Mouse (Mus musculus) urinary bladder, postnatal 4 days (tissue): ENCODE data around the gene Gm49366.
"Not testable (repeated sequence)": the region's sequence is repeated elsewhere in the genome, so short reads cannot be mapped to it uniquely, and the experiment has no call there.

Source experiments
- DNase-seq, 2 experiments: peaks; one replicate each; pipeline ENCODE4 v3.0.0; 2021 to 2022; ENCODE audit warnings: low spot score in 2 of 2

The Gm49366 gene

GRCm38 (mm10) chr12:84083842-84084241 lies 45.1 kb downstream of the Gm49366 start:
- no peak for DNase-seq

- no peak for DNase-seq
Measured at GRCm38 (mm10) chr12:84084581-84084980, 45.8 kb downstream of the Gm49366 start.

DNA sequence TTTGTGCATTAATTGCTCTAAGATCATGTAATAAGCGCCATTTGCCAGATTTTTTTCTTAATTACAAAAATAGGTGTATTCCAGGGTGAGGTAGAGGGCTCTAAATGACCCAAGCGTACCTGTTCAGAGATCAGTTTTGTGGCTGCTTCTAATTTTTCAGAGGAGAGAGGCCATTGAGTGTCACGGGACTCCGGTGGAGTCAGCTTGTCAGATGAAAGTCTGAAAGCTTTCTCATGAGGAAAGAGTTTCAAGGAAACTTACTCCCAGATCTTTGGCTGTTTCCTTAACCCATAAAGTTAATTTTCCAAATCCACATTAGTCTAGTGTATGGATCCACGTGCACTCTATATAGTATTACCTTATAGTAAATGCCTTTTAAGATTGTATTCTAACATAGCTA lies 55.9 kb downstream of the Gm49366 start:
- DNase-seq: not testable (repeated sequence)

- DNase-seq: no peak
Measured at GRCm38 (mm10) chr12:84099605-84100004, 60.9 kb downstream of the Gm49366 start.

DNA sequence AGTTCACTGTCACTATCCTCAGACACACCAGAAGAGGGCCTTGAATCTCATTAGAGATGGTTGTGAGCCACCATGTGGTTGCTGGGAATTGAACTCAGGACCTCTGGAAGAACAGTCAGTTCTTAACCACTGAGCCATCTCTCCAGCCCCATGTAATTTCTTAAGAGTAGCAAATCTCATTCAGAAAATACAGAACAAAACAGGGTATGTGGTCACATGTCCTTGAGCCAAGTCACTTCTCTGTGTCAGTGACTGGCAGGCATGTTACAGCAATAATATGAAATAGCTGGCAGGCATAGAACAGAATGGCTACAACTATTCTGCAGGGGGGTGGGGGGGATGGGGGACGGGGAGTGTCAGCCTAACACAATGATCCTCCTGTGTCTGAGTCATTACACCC lies 61.3 kb downstream of the Gm49366 start:
- DNase-seq: no peak

DNA sequence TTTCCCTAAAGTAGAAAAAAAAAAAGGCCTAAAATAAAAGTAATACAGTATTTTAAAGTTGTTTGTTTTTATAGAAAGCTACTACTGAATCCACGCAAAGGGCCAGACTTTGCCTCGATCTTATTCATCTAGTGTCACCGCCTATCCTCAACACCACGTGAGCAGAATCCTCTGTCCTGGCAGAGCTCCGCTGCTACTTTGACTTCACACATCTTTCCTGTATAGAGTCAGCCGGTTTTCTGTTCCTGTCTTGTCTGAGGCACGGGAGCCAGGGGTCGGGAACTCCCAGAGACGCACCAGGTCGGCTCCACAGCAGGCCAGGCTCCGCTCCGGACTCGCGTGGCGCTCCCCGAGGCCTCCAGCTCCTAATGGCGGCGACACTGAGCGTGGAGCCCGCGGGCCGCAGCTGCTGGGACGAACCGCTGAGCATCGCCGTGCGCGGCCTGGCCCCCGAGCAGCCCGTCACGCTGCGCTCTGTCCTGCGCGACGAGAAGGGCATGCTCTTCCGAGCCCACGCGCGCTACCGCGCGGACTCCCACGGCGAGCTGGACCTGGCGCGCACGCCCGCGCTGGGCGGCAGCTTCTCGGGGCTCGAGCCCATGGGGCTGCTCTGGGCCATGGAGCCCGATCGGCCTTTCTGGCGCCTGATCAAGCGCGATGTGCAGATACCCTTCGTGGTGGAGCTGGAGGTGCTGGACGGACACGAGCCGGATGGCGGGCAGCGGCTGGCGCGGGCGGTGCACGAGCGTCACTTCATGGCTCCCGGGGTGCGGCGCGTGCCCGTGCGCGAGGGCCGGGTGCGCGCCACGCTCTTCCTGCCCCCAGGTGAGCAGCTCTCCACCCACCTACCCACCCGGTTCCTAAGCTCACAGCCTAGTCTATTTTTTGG lies 62.1 kb downstream of the Gm49366 start, which contains the start of gene Acot6:
Acot6 (plus strand) TSS at position 51 of the 889 bp plus-strand sequence.
- peak in 1 of 2 experiments; percentile 43 for DNase-seq

DNA sequence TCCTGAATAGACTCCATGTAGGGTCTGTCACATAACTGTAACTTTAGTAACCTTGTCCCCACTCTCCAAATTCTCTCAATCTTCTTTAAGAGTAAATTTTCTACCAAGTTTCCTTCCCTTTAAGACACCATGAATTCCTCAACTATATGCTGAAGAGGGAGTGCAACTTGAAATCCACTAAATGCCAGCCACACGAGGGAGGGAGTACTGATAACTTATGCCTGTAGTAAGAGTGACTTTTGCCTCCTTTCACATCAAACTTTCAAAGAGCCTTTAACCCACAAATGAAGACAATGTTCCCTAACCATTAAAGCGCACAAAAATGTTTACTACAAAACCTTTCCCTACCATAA lies 62.7 kb downstream of the Gm49366 start:
- DNase-seq: no peak

DNA sequence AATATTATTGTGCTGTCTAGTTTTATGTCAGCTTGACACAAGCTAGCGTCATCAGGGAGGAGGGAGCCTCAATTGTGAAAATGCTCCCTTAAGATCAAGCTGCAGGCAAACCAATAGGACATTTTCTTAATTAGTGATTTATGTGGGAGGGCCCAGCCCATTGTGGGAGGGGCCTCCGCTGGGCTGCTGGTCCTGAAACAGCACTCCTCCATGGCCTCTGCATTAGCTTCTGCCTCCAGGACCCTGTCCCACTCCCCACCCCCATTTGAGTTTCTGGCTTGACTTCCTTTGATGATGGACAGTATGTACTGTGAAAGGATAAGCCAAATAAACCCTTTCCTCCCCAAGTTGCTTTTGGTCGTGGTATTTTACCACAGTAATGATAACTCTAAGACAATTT lies 68.3 kb downstream of the Gm49366 start:
- no peak for DNase-seq

DNA sequence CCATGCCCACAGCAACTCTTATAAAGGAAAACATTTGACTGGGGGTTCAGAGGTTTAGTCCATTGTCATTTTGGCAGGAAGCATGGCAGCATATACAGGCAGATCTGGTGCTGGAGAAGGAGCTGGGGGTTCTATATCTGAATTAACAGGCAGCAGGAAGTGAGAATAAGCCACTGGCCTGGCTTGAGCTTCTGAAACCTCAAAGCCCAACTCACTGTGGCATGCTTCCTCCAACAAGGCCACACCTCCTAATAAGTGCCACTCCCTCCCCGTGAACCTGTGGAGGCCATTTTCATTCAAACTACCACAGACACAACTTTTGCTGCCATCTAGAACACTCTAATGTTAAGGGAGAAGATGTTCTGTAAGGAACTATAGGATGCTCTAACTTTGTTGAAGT lies 69.0 kb downstream of the Gm49366 start:
- no peak for DNase-seq
